Mouse (Mus musculus) forebrain, embryonic 13.5 days (tissue): ENCODE results near the gene Cyp4f13. TPM values are rescaled to one million over a fixed set of nuclear protein-coding genes. Genes with fewer than 3 reads are reported as not detected.
A peak's percentile ranks its signal among the peaks of the same experiment; 100 is the strongest.

Experiments used
- ATAC-seq: fragments of 200-750 bp; cut with Nextera tagmentation; 2 replicates; pipeline ENCODE4 v1.8.0; 2017
- H3K27ac ChIP-seq: fragments of 300-500 bp; sonication (generic); 2 replicates; pipeline ENCODE4 v1.5.1; 2015; ENCODE audit warnings: inconsistent platforms, mild to moderate bottlenecking, moderate library complexity
- H3K27me3 ChIP-seq: fragments of 300-500 bp; sonication (generic); 2 replicates; pipeline ENCODE4 v1.6.1; 2015; ENCODE audit warnings: mild to moderate bottlenecking, inconsistent platforms
- H3K36me3 ChIP-seq: fragments of 300-500 bp; sonication (generic); 2 replicates; pipeline ENCODE4 v1.6.1; 2015; ENCODE audit warnings: mild to moderate bottlenecking, inconsistent platforms; ENCODE audit not compliant: poor library complexity, severe bottlenecking
- H3K4me1 ChIP-seq: fragments of 300-500 bp; sonication (generic); 2 replicates; pipeline ENCODE4 v1.6.1; 2015; ENCODE audit warnings: inconsistent platforms
- H3K4me2 ChIP-seq: fragments of 300-500 bp; sonication (generic); 2 replicates; pipeline ENCODE4 v1.6.1; 2015; ENCODE audit warnings: inconsistent platforms, mild to moderate bottlenecking, moderate library complexity
- H3K4me3 ChIP-seq: fragments of 300-500 bp; sonication (generic); 2 replicates; pipeline ENCODE4 v1.5.1; 2015; ENCODE audit warnings: mild to moderate bottlenecking, inconsistent platforms
- H3K9ac ChIP-seq: fragments of 300-500 bp; sonication (generic); 2 replicates; pipeline ENCODE4 v1.6.1; 2015; ENCODE audit warnings: mild to moderate bottlenecking, inconsistent platforms
- H3K9me3 ChIP-seq: fragments of 300-500 bp; sonication (generic); replicated peaks from 2 replicates; pipeline ENCODE4 v1.6.1; 2016; ENCODE audit warnings: inconsistent platforms
- WGBS: fragments of 180-500 bp; shearing (Covaris S2); methylation state at CpG from one replicate; pipeline ENCODE4 v1.1.7; 2015; 5-methylcytosine and 5-hydroxymethylcytosine counted together
- polyA plus RNA-seq: library from polyadenylated mRNA; unstranded; fragments of >200 nt; fragmentation: Nextera tagmentation; extraction: Ambion mirVana; gene quantifications from 2 replicates; pipeline ENCODE4 v1.2.1, GENCODE M21; 2015

The Cyp4f13 gene
- polyA plus RNA-seq, 1 experiment from 2014 or later, result 6.0 TPM

DNA sequence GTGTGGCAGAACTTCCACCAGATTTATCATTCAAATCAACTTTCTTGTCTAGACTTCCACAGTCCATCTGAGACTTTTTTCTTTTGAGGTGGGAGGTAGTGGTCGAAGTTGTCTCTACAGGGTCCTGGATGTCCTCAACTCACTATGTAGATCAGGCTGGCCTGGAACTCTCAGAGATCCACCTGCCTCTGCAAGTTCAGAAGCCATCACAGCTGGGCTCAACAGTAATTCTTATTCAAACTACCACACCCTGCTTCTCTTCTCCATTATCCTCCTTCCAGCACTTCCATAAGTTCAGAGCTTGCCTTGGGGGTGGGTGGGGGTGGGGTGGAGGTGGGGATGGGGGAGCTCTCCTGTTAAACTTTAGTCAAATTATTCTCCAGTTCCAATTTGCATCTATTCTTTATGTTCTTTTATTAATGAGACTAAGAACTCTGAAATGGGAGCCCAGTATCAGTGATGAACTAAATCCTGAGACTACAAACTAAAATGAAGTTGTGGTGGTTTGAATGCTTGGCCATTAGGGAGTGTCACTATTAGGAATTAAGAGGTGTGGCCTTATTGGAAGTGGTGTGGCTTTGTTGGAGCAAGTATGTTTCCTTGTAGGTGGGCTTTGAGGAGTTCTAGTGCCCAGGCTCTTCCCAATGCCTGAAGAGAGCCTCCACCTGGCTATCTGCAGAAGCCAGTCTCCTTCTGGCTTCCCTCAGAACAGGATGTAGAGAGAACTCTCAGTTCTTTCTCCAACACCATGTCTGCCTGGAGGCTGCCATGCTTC lies 45.3 kb downstream of the Cyp4f13 start:
- H3K4me1 ChIP-seq, result no peaks in the 10 kb centered on the region
- H3K9ac ChIP-seq, result no peak overlapping the region
- no peak overlapping the region for H3K4me2 ChIP-seq
- no peaks in the 10 kb centered on the region for H3K9me3 ChIP-seq
- peaks cover 5% of the 10 kb centered on the region for H3K27me3 ChIP-seq
- no peak for ATAC-seq
- no peaks in the 10 kb centered on the region for H3K36me3 ChIP-seq
- 58% methylated on average over 1 of the region's 1 CpGs for WGBS
- no peak overlapping the region for H3K27ac ChIP-seq
- H3K4me3 ChIP-seq, result no peak overlapping the region

DNA sequence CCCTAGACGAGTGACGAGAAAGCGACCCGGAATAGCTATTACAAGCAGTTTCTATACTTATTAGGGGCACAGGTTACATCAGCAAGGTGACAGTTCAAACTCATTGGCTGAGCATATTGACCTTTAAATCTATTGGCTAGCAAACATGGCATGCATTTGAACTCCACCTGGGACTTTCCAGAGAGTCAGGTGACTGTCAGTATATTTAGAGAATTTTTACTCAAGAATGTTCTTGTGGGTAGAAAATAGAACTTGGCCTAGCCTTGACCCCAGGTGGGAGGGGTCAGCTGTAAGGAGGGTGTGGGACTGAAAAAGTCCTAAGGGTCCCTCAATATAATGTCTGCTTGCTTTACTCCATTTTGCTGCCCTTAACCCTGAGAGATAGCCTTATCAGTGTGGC lies 51.8 kb downstream of the Cyp4f13 start:
- no peak for ATAC-seq
- peaks cover 9% of the 10 kb centered on the region for H3K4me1 ChIP-seq
- H3K4me2 ChIP-seq, result no peak overlapping the region
- no peaks in the 10 kb centered on the region for H3K9me3 ChIP-seq
- 95% methylated on average over 4 of the region's 4 CpGs for WGBS
- H3K9ac ChIP-seq, result no peak overlapping the region
- H3K36me3 ChIP-seq, result no peaks in the 10 kb centered on the region
- H3K27me3 ChIP-seq, result no peaks in the 10 kb centered on the region
- H3K4me3 ChIP-seq, result no peak overlapping the region
- no peak overlapping the region for H3K27ac ChIP-seq

DNA sequence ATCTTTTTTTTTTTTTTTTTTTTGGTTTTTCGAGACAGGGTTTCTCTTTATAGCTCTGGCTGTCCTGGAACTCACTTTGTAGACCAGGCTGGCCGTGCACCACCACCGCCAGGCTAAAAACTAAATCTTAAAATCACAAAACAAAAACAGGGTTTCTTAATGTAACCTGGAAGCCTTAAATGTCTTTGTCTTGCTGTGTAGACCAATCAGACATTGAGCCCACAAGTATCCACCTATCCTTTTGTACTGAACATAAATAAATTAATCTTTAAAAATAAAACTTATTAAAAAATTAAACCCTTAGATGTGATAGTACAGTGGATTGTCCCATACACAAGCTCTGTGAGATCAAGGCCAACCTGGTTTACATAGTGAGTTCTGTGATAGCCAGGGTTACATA lies 53.3 kb downstream of the Cyp4f13 start:
- Histone ChIP-seq H3K9ac (no peak overlapping the region), H3K4me3 (no peak overlapping the region), H3K27ac (no peak overlapping the region), H3K9me3 (no peaks in the 10 kb centered on the region), H3K27me3 (no peaks in the 10 kb centered on the region), H3K4me2 (no peak overlapping the region), H3K4me1 (peaks cover 20% of the 10 kb centered on the region), H3K36me3 (no peaks in the 10 kb centered on the region)
- ATAC-seq, result no peak
- WGBS, result 85% methylated on average over 3 of the region's 3 CpGs

DNA sequence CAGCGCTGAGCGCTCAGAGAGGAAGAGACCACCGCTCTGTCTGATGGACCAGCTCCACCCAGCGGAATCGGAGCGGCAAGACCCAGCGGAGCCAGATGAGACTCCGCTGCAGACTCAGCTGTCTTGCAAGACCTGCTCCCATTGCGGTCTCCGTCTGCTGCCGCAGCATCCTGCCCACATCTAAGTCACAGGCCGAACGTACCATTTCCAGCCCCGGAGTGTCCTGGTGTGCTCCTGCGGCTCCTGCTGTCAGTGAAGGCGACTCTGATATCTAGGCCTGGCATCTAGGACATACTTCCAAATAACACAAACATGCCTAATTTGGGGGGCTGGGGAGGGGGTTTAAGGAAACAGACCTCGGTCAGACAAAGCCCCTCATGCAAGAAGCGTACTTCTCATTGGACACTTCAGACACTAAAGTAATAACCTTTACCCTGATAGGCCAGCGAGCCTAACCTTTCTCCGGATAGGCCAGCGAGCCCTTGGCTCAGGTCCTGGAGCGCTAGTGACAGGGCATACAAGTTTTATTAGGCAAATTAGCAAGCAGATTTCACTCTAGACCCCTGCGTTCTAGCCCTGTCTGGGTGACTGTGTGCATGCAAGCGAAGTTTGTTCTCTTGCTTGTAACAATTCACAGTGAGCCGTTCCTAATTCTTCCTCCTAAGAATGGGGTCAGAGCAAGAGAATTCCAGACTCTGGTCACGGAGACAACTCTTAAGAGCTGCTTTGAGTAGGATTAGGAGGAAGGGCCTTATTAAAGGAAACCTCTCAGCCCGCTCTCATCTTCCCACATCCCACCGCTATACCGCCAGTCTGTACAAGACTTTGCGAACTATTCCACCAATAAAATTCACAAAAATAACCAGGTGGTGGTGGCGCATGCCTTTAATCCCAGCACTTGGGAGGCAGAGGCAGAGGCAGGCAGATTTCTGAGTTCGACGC lies 55.7 kb downstream of the Cyp4f13 start, which contains the start of gene Zfp870:
Gene Zfp870, minus strand, starts transcription at position 404 of the 942 bp plus-strand sequence.
- no peaks in the 10 kb centered on the region for H3K27me3 ChIP-seq
- H3K9me3 ChIP-seq, result no peaks in the 10 kb centered on the region
- peak; percentile 99 for ATAC-seq
- 0 out of 2 replicates have a peak, but pooled peaks cover 3% of the 10 kb centered on the region for H3K36me3 ChIP-seq
- 12% methylated on average over 31 of the region's 33 CpGs for WGBS
- peak within 1 kb of the TSS; percentile 72 for H3K4me3 ChIP-seq
- H3K27ac ChIP-seq, result peak within 1 kb of the TSS; percentile 84
- peak within 1 kb of the TSS; percentile 83 for H3K4me2 ChIP-seq
- peaks cover 20% of the 10 kb centered on the region for H3K4me1 ChIP-seq
- peak within 1 kb of the TSS; percentile 72 for H3K9ac ChIP-seq

DNA sequence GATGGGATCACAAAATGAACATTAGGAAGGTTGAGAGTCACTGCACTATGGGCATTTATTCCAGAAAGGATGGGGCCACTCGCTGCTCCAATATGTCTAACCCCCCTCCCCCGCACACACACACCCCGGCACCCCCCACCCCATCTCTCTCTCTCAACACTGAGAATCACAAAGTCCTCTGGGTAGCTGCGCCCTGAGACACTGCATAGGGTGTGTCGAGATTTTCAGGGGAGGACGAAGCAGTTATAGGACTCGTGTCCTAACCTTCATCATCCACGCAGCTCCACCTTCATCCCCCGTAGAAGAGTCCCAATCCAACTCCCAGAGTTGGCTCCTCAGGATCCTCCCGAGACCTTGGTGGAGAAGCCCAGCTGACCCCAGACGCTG lies 56.4 kb downstream of the Cyp4f13 start:
- H3K27ac ChIP-seq, result peak overlapping the region; percentile 84
- ATAC-seq, result no peak; the same call in none of the 2 replicates
- peaks cover 20% of the 10 kb centered on the region for H3K4me1 ChIP-seq
- peak overlapping the region; percentile 72 for H3K9ac ChIP-seq
- no peaks in the 10 kb centered on the region for H3K27me3 ChIP-seq
- H3K9me3 ChIP-seq, result no peaks in the 10 kb centered on the region
- 2% methylated on average over 10 of the region's 11 CpGs for WGBS
- peak overlapping the region; percentile 83 for H3K4me2 ChIP-seq
- H3K4me3 ChIP-seq, result peak overlapping the region; percentile 72
- H3K36me3 ChIP-seq, result 0 out of 2 replicates have a peak, but pooled peaks cover 4% of the 10 kb centered on the region

DNA sequence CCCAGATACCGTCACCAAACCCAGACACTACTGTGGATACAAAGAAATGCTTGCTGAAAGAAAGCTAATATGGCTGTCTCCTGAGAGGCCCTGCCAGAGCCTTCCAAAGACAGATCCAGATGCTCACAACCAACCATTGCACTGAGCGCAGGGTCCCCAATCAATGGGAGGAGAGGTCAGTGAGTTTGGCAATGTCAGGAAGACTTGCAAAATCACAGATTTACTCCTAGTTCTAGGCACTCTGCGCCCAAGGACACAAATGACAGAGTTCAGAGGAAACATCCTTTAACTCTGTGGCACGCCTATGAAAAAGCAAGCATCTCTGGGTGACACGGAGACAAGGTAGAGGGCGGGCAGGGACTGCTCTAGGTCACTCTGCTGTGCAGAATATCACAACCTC lies 57.6 kb downstream of the Cyp4f13 start:
- Histone ChIP-seq H3K4me2 (peak overlapping the region; percentile 83), H3K9ac (no peak overlapping the region), H3K36me3 (peaks cover 10% of the 10 kb centered on the region), H3K27me3 (no peaks in the 10 kb centered on the region), H3K4me3 (no peak overlapping the region), H3K27ac (no peak overlapping the region), H3K9me3 (no peaks in the 10 kb centered on the region), H3K4me1 (peaks cover 20% of the 10 kb centered on the region)
- ATAC-seq, result no peak
- 95% methylated on average over 6 of the region's 6 CpGs for WGBS

DNA sequence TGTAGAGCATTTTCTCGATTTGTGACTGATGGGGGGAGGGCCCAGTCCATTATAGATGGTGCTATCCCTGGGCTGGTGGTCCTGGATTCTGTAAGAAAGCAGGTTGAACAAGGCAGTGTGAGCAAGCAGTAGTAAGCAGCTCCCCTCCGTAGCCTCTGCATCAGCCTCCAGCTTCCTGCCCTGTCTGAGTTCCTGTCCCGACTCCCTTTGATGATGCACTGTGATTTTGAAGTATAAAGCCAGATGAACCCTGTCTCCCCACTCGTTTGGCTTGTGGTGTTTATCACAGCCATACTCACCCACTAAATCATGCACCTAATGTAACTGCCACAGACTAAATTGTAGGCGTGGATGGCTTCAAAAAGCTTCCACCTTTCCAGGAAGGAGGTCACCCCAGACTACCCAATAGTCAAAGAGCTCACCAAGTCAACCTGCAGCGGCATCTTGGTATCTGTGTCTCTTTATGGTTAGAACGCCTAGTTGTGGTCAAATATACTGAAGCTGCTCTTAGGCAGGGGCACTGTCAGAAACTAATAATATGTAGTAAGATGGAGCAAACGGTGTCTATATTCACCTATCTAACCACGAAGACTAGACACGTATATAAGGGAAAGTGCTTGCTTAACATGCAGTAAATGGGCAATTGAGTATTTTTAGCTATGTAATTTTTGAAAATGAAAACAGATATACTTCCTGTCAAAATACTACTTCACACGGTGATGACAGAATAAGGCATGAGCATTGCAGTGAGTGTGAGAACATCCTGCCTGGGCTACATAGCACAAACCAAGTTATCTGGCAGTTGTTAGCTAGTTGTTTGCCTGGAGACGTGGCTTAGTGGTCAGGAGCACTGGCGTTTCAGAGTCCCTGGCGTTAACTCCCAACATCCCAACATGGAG lies 66.6 kb downstream of the Cyp4f13 start:
- Histone ChIP-seq H3K27ac (no peak overlapping the region), H3K27me3 (no peaks in the 10 kb centered on the region), H3K36me3 (peaks cover 64% of the 10 kb centered on the region), H3K9ac (no peak overlapping the region), H3K4me2 (no peak overlapping the region), H3K4me3 (no peak overlapping the region), H3K9me3 (no peaks in the 10 kb centered on the region), H3K4me1 (no peaks in the 10 kb centered on the region)
- ATAC-seq, result no peak
- 93% methylated on average over 14 of the region's 14 CpGs for WGBS

DNA sequence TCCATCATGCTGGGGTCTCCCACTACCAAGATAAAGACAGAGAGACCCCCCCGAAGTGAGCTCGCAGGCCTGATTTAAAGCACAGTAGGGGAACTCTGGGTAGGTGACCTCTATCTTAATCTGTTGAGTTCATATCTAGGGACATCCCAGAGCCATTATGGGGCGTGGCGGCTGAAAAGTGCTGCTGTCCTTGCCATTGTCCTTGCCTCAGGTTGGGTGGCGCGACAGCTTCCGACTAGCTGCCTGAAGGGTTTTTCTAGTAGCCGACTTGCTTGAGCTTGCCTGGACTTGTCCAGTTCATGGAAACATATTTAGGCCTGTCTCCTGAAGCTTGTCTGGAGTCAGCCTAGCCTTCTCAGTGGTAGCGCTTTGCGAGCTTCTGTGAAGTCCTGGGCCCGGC lies 68.4 kb downstream of the Cyp4f13 start:
- no peaks in the 10 kb centered on the region for H3K9me3 ChIP-seq
- H3K4me2 ChIP-seq, result no peak overlapping the region
- no peaks in the 10 kb centered on the region for H3K4me1 ChIP-seq
- H3K36me3 ChIP-seq, result peaks cover 50% of the 10 kb centered on the region
- H3K9ac ChIP-seq, result no peak overlapping the region
- 95% methylated on average over 11 of the region's 11 CpGs for WGBS
- no peaks in the 10 kb centered on the region for H3K27me3 ChIP-seq
- ATAC-seq, result no peak
- H3K27ac ChIP-seq, result no peak overlapping the region
- H3K4me3 ChIP-seq, result no peak overlapping the region

DNA sequence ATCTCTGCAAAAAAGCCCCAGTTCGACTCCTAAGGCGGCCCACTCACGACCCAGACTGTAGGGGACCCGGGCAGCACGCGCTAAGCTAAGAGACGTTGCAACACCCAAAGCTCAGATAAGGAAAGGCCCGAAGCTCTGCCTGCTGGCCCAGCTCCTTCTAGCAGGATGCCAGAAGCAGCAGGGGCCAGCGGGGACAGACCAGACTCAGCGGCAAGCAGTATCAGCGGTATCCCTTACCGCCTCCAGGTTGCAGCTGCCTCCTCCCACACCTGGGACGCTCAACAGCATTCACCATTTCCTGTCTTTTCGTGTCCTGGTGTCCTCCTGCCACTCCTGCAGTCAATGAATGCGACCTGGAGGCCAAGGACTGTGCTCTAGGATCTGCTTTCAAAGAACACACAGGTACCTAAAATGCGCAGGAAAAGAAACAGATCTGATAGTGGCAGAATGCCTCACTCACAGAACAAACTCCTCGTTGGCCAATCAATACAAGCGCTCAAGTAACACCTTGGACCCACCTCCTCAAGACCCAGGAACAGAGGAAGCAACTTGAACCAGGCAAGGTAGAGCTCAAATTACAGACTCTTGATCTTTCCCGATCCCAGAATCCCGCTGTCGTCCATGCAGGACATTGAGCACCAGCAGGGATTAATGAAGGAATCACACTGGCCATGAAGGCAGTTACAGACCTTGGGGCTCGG lies 69.6 kb downstream of the Cyp4f13 start:
- ATAC-seq, result no peak
- no peak overlapping the region for H3K27ac ChIP-seq
- H3K9ac ChIP-seq, result no peak overlapping the region
- H3K4me3 ChIP-seq, result no peak overlapping the region
- H3K36me3 ChIP-seq, result peaks cover 39% of the 10 kb centered on the region
- H3K4me1 ChIP-seq, result no peaks in the 10 kb centered on the region
- H3K27me3 ChIP-seq, result no peaks in the 10 kb centered on the region
- H3K4me2 ChIP-seq, result no peak overlapping the region
- 14% methylated on average over 22 of the region's 22 CpGs for WGBS
- H3K9me3 ChIP-seq, result no peaks in the 10 kb centered on the region
